In the genomic region with DNA sequence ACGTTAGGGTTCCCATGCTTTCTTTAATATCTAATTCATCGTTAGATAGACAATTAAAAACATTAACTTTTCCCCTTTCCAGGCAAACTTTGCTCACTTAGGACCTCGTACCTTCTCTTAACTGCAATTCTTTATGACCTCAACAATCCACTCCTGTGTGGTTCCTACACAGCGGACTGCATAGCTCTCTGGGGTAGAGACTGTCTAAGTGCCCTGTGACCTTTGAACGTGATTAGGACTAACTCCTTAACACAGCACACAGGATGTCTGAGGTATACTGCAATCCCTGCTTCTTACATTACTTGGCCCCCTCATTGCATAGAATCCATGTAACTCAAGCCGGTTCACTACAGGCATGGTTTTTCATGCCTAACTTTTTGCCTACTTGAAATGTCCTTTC, we compare ENCODE assay signal across 23 mouse cellular contexts.
"Had no signal": no experiment of that assay in that cellular context is flagged by ENCODE, and none has a peak within 500 bp of the region (broad histone marks: within the 10 kb centered on the region; RNA-seq: fewer than 3 reads in every experiment).

No protein-coding gene starts in this region.

- H3K27me3 ChIP-seq: heart, embryonic 12.5 days; hindbrain, embryonic 12.5 days; liver, embryonic 12.5 days had no signal

- DNase-seq: gastrocnemius, adult 2 months; gastrocnemius, postnatal 10 days; gastrocnemius, postnatal 25 days; heart, adult 2 months; heart, postnatal 10 days; heart, postnatal 4 days; kidney, adult 18-20 months; kidney, adult 8-10 months; kidney, postnatal 10 days; kidney, postnatal 25 days; kidney, postnatal 4 days; layer of hippocampus, adult 9-11 months; left cerebral cortex, postnatal 4 days had no signal

- H3K4me3 ChIP-seq: gastrocnemius, adult 2 months; heart, adult 2 months; heart, embryonic 12.5 days; hindbrain, embryonic 10.5 days; hindbrain, embryonic 12.5 days; limb, embryonic 13.5 days; limb, embryonic 15.5 days; liver, embryonic 12.5 days had no signal

- H3K9ac ChIP-seq: heart, embryonic 12.5 days; hindbrain, embryonic 12.5 days; hindbrain, embryonic 14.5 days; limb, embryonic 13.5 days; limb, embryonic 15.5 days; liver, embryonic 12.5 days; liver, embryonic 14.5 days had no signal

- ATAC-seq: hindbrain, embryonic 16.5 days; inflammation-experienced regulatory T-cells, adult 6 months; liver, embryonic 12.5 days had no signal

- H3K4me2 ChIP-seq: heart, embryonic 12.5 days; hindbrain, embryonic 12.5 days; hindbrain, embryonic 14.5 days; limb, embryonic 13.5 days; limb, embryonic 15.5 days; liver, embryonic 12.5 days had no signal

- H3K36me3 ChIP-seq: heart, embryonic 12.5 days; hindbrain, embryonic 10.5 days; hindbrain, embryonic 12.5 days; limb, embryonic 13.5 days; limb, embryonic 15.5 days; liver, embryonic 12.5 days had no signal

- H3K27ac ChIP-seq: gastrocnemius, adult 2 months; heart, adult 2 months; hindbrain, embryonic 10.5 days; hindbrain, embryonic 12.5 days; hindbrain, embryonic 14.5 days; limb, embryonic 13.5 days; limb, embryonic 15.5 days; liver, embryonic 12.5 days; liver, embryonic 14.5 days had no signal

- H3K9me3 ChIP-seq: heart, embryonic 12.5 days; hindbrain, embryonic 10.5 days; hindbrain, embryonic 12.5 days; limb, embryonic 13.5 days; limb, embryonic 15.5 days; liver, embryonic 12.5 days had no signal
